Mouse (Mus musculus): ENCODE results near the gene Carmil2.

The Carmil2 gene

GRCm38 (mm10) chr8:105704146-105704812 is 18.2 kb downstream of the Carmil2 start:
- no peak for TF ChIP-seq GATA4 (IDR thresholded peaks at IDR 0.05; ENCODE audit: insufficient replicate concordance, low read length)

GRCm38 (mm10) chr8:105704955-105705354 is 18.9 kb downstream of the Carmil2 start:
- TF ChIP-seq GATA4 (IDR thresholded peaks at IDR 0.05; ENCODE audit: insufficient replicate concordance, low read length): no peak

- TF ChIP-seq GATA4 (IDR thresholded peaks at IDR 0.05; ENCODE audit: insufficient replicate concordance, low read length): no peak
Observed at GRCm38 (mm10) chr8:105706426-105706825, 20.4 kb downstream of the Carmil2 start.

DNA sequence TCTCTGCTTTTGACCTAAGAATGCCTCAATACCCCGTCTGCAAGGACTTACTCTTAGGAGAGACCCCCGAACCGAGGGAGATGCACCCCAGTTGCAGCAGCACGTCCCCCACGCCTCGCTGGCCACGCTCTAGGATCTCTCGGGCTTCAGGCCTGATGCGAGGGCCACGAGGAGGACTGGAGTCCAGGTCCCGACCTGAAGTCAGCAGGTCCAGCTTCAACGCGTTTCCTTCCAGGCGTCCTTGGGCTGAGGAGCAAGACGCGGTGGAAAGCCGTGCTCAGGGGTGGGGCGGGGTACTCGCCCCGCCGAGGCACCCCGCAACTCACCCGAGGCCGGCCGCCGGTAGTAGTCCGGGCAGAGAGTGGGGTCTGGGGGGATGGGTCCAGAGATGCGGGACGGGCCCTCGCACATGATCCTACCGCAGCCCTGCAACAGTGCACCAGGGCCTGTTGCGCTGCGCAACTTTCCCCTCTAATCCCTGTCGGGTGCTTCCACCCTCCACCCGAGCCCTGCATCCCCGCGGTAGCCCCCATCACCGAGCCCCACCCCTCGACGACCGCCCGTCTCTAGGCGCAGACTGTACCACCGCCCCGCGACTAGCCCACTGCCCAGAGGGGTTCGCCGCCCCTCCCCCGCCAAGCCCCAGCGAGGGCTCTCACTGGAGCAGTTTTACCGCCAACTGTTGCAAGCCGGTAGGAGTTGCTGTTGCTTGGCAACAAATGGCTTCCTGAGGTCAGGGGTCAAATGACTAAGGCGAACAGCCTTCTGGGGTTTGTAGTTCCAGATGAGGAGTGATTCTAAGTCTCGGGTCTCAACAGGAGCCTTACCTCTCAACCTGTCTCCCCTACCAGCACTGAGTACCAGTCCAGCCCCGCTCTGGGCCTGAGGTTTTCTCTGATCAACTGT is 21.7 kb downstream of the Carmil2 start, which contains the start of the genes 4933405L10Rik and Enkd1:
Gene 4933405L10Rik (plus strand): TSS at position 158 of the 906 bp plus-strand sequence.
Gene Enkd1 (minus strand): TSS at position 713 of the 906 bp plus-strand sequence.
- TF ChIP-seq GATA4 (IDR thresholded peaks at IDR 0.05; ENCODE audit: insufficient replicate concordance, low read length): no peak

GRCm38 (mm10) chr8:105708675-105709074 is 22.6 kb downstream of the Carmil2 start:
- TF ChIP-seq GATA4 (IDR thresholded peaks at IDR 0.05; ENCODE audit: insufficient replicate concordance, low read length): no peak

DNA sequence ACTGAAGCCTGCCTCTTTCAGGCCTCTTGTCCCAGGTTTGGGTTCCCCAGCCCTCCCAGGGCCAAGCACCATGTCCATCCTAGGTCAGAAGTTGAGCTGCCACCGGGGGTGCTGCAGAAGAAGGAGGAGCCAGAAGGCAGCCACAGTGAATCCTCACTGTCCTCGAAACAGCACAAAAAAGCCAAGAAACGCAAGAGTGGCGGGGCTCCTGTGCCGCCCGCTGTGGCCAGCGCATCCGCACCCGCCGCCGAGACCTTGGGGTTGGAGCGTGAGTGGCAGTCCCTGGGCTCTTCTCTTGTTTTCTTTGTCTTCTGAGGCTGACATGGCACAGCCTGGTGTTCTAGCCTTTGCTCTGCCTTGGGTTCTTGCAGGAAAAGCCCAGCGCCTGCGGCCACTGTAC is 23.2 kb downstream of the Carmil2 start:
- no peak for TF ChIP-seq GATA4 (IDR thresholded peaks at IDR 0.05; ENCODE audit: insufficient replicate concordance, low read length)

DNA sequence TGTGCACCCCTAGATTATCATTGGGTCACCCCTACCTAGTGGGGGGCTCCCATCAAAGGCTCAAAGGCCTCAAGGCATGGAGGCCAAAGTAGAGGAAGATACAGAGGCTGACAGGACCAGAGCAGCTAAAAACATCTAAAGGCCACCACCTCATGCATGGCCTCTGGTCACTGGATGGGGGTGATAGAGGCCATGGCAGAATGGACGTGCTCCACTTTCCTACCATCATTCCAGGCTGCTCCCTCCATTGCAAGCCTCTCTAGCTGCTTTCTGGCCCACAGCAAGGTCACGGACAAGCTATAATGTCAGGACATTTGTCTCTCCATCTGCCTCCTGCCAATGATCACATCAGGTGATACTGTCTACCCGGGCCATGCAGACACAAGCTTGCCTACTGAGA is 26.2 kb downstream of the Carmil2 start:
- no peak for TF ChIP-seq GATA4 (IDR thresholded peaks at IDR 0.05; ENCODE audit: insufficient replicate concordance, low read length)

DNA sequence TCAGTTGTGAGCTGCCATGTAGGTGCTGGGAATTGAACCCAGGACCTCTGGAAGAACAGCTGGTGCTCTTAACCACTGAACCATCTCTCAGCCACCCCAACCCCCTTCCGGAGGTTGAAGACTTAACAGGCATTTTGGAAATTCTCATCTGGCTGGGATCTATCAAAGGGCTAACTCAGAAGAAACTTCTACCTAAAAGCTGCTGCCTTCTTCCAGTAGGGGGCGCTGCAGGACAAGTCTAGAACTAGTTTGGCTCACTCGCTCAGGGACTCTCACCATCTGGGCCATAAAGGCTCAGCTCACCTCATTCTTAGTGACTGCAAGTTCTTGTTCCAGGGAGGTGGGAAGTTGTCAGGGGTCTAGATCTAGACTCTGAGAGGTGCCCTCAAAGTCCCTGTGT is 28.1 kb downstream of the Carmil2 start:
- TF ChIP-seq GATA4 (IDR thresholded peaks at IDR 0.05; ENCODE audit: insufficient replicate concordance, low read length): no peak

DNA sequence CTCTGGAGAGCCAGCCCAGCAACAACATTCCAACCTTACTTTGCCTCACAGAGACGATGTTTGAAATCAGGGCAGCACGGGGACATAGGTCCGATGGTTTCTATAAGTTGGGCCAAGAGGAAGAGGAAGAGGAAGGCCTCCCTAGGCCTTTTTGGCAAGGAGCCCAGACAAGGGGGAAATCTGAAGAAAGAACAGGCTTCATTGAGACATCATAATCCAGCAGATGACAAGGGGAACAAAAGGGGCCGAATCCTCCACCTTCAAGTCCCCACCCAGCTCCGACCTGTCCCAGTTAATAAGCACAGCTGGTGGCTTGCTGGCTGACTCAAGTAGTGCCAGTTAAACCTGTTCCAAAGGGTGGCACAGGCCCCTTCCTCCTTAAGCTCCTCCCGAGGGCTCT is 29.0 kb downstream of the Carmil2 start:
- TF ChIP-seq GATA4 (IDR thresholded peaks at IDR 0.05; ENCODE audit: insufficient replicate concordance, low read length): no peak

GRCm38 (mm10) chr8:105716302-105716945 is 30.4 kb downstream of the Carmil2 start:
- TF ChIP-seq GATA4 (IDR thresholded peaks at IDR 0.05; ENCODE audit: insufficient replicate concordance, low read length): no peak

DNA sequence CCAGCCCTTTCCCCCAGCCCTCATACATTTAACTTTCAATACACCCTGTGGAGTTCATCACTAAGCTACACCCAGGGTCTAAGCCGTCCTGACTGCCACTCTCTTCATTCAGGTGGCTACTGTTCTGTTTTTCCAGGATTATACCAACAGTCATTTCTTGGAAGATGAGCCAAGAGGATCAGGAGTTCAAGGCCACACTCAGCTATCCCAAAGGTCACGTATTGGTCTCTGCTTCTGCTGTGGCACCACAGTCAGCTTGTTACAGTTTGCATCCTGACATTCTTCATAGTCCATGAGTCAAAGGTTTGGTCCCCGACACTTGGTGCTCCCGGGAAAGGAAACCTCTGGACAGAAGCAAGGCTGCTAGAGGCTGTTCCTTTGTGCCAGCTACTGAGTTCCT is 33.6 kb downstream of the Carmil2 start:
- no peak for TF ChIP-seq GATA4 (IDR thresholded peaks at IDR 0.05; ENCODE audit: insufficient replicate concordance, low read length)

DNA sequence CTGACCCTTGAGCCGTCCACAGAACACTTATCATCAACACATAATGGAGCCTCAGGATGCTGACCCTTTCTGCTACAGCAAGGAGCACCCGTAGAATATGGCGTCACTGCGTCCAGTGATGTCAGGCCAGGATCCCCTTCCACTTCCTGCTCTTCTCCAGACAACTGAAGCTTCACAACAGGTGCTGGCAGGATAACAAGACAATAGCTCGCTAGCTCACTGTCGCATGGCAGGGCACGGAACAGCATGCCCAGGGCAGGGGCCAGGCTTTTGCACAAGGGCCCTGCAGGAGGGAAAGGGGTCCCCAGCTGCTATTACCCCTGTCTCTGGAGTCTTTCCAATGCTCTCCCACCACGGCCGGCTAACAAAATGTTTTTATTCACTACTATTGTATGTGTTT is 36.8 kb downstream of the Carmil2 start:
- TF ChIP-seq GATA4 (IDR thresholded peaks at IDR 0.05; ENCODE audit: insufficient replicate concordance, low read length): no peak

GRCm38 (mm10) chr8:105725726-105726125 is 39.7 kb downstream of the Carmil2 start:
- TF ChIP-seq GATA4 (IDR thresholded peaks at IDR 0.05; ENCODE audit: insufficient replicate concordance, low read length): no peak

DNA sequence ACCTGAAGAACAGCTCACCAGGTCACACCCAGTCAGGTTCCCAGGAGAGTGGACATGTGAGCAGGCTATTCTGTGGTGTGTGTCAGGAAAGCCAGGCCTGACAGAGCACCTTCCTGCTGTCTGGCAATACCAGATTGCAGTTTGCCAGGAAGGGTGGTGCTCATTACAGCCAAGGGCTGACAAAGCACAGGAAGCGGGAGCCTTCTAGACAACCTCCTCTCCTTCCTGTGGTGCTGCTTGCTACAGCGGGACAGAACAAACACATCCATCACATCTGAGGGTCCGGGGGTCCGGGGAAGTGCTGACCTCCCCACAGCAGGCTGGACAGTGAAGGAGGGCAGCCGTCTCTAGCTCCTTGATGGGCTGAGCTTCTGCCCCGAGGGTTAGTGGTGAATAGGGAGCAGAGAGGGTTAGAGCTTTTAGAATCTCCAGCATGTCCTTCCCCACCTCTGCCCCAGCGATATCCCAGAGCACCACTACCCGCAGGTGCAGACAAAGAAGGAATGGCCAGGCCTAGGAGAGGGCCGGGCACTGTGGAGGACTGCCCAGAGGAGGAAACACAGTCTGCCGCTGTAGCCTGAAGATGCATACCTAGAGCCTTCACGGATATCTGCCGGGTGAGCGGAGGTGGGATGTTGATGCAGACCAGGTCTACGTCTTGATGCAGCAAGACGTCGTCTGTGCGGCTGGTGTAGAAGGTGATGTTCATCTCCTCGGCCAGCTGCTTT is 41.5 kb downstream of the Carmil2 start:
- peak; percentile 79; the same call in 1 of the 2 replicates for TF ChIP-seq GATA4 (IDR thresholded peaks at IDR 0.05; ENCODE audit: insufficient replicate concordance, low read length)

DNA sequence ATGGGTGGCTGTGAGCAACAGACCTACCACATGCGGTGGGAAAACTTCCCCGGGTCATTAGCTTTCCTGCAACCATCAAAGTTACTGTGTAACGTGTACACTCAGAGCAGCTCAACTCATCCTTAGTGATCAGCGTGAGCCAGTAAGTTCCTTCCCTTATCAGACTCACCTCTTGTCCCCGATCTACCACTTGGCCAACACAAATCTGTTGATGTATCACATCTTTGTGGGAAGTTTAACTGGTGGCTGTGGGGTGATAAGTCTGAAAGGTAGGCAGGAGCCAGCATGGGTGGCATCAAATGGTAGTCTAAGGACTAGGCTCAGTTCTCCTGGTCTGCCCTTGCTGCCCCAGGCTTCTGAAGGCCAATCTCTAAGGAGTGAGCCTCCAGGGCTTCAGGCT is 46.1 kb downstream of the Carmil2 start:
- TF ChIP-seq GATA4 (IDR thresholded peaks at IDR 0.05; ENCODE audit: insufficient replicate concordance, low read length): no peak

Measured in liver, adult (tissue).